Mouse (Mus musculus) heart, adult 2 months (tissue): ENCODE data around the gene Rad9b. TPM values are rescaled to one million over a fixed set of nuclear protein-coding genes. Genes with fewer than 3 reads are reported as not detected.
"Not testable (repeated sequence)": the region's sequence is repeated elsewhere in the genome, so short reads cannot be mapped to it uniquely, and the experiment has no call there.

Experiments used
- DNase-seq, 2 experiments: peaks; one replicate each; pipeline ENCODE4 v3.0.0; 2021
- H3K27ac ChIP-seq: fragments of 200-600 bp; 2 replicates; pipeline ENCODE4 v1.8.1; 2022
- H3K27me3 ChIP-seq: fragments of 200-500 bp; 2 replicates; pipeline ENCODE4 v1.6.1; 2012; ENCODE audit warnings: mild to moderate bottlenecking, low read length, inconsistent platforms, mixed read lengths; ENCODE audit not compliant: control insufficient read depth, insufficient read depth
- H3K36me3 ChIP-seq: fragments of 200-500 bp; 2 replicates; pipeline ENCODE4 v1.6.1; 2012; ENCODE audit warnings: low read length, inconsistent platforms; ENCODE audit not compliant: control insufficient read depth, insufficient read depth
- H3K4me1 ChIP-seq: fragments of 200-500 bp; 2 replicates; pipeline ENCODE4 v1.6.1; 2011; ENCODE audit warnings: low read length; ENCODE audit not compliant: control insufficient read depth, insufficient read depth
- H3K4me3 ChIP-seq: fragments of 200-600 bp; 2 replicates; pipeline ENCODE4 v1.8.1; 2022
- H3K79me2 ChIP-seq: fragments of 200-500 bp; replicated peaks from 2 replicates; pipeline ENCODE4 v1.6.1; 2012; ENCODE audit warnings: mild to moderate bottlenecking, inconsistent platforms, low read length, moderate library complexity, mixed read lengths; ENCODE audit not compliant: control insufficient read depth, insufficient read depth
- H3K9ac ChIP-seq: fragments of 200-500 bp; 2 replicates; pipeline ENCODE4 v1.6.1; 2012; ENCODE audit warnings: low read depth, mild to moderate bottlenecking, control low read depth, inconsistent platforms, low read length, mixed read lengths
- CTCF ChIP-seq: fragments of 200-600 bp; IDR thresholded peaks from 2 replicates; pipeline ENCODE4 v1.8.1; 2022; ENCODE audit warnings: antibody characterized with exemption, mild to moderate bottlenecking, moderate library complexity
- EP300 ChIP-seq: fragments of 200-500 bp; IDR thresholded peaks from 2 replicates; pipeline ENCODE4 v1.6.1; 2011; ENCODE audit warnings: low read depth, low read length, control low read depth; ENCODE audit not compliant: insufficient read depth
- POLR2A ChIP-seq: fragments of 200-500 bp; IDR thresholded peaks from 2 replicates; pipeline ENCODE4 v1.6.1; 2011; ENCODE audit warnings: mild to moderate bottlenecking, low read depth, low read length, control low read depth; ENCODE audit not compliant: insufficient read depth
- WGBS: fragments of 180-500 bp; shearing (Covaris S2); methylation state at CpG from one replicate; pipeline ENCODE4 v1.1.7; 2018; 5-methylcytosine and 5-hydroxymethylcytosine counted together
- intact Hi-C: fragments of 180-260 bp; cut with DNase I; formaldehyde crosslinking; loops from one replicate; pipeline ENCODE4 v1.15.1; 2025
- polyA plus RNA-seq: library from polyadenylated mRNA; depleted of rRNA; stranded (reverse); fragments of >200 nt; gene quantifications from 2 replicates; pipeline ENCODE4 v1.2.3, GENCODE M21; 2012
- total RNA-seq, 2 experiments: library from RNA; stranded (reverse); gene quantifications; 2 replicates each; pipeline ENCODE4 v1.2.3; 2021

Gene Rad9b
- total and polyA plus RNA-seq, 3 experiments = 0.50 to 2.5 (median 0.97) TPM

DNA sequence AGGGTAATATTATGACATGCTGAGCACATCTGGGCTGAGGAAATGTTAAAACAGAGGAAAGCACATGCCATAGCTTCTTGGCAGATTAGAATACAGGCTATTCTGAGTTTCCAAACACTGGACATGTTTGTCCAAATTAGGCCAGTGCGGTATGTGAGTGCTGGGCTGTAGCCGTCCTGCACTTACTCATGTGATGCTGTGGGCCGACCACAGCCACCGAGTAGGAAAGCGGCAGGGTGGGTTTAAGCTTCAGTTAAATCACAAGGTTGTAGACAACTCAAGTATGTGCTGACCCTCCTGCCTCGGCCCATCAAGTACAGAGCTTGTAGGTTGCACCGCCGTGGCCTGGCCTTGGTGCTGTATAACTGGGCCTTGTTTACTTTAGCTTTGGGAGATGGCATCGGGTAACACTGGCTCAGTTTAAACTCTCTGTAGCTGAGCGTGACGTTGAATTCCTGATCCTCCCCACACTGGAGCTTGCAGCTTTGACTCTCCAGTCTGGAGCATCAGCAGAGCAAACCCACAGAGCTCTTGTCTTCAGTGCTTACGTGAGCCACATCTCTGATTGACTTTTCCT lies 33.7 kb downstream of the Rad9b start:
- TF ChIP-seq POLR2A (no peak), CTCF (no peak), EP300 (no peak)
- DNase-seq = no peak
- intact Hi-C loops = no loop called here
- Histone ChIP-seq H3K4me1 (peaks cover 18% of the 10 kb centered on the region), H3K4me3 (no peak overlapping the region), H3K36me3 (peaks cover 5% of the 10 kb centered on the region), H3K27ac (peak overlapping the region; percentile 87), H3K79me2 (no peaks in the 10 kb centered on the region; the same call in 1 of the 2 replicates), H3K27me3 (no peaks in the 10 kb centered on the region), H3K9ac (0 out of 2 replicates have a peak overlapping the region, but pooled peaks have one; percentile 3)
- 48% methylated on average over 12 of the region's 12 CpGs for WGBS

DNA sequence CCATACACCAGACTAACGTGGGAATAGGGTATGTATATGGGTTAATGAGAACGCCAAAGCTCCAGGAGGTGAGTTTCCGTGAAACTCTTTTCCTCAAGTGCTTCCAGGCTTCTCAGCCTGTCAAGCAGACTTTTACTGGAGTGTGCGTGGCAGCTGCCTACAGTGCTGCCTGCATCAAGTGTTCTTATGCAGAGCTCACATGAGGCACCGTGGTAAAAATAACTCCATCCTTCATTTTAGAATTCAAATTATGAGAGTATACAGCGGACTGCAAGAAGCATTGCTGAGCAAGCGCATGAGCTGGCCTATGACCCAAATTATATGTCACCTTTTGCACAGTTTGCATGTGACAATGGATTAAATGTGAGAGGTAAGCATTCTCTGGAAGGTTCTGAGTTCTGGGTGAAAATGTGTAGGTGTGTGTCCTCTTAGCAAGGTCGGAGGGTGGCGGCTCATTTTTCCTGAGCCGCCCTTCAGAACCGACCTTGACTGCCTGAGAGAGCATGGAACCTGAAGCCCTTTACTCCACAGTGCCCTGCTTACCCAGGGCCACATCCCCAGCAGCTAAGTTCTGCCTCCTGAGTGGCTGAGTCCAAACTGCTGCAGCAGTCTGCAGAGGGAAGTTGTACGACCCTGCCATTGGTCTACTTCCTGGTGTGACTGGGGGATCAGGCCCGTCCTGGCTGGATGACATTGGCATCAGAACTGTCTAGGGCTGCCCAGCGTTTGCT lies 34.4 kb downstream of the Rad9b start:
- 61% methylated on average over 14 of the region's 14 CpGs for WGBS
- H3K4me1 ChIP-seq = peaks cover 21% of the 10 kb centered on the region
- intact Hi-C loops = no loop called here
- TF ChIP-seq CTCF (no peak), POLR2A (no peak), EP300 (peak; percentile 33; the same call in 1 of the 2 replicates)
- H3K9ac ChIP-seq = no peak overlapping the region
- H3K27ac ChIP-seq = peak overlapping the region; percentile 87
- H3K27me3 ChIP-seq = no peaks in the 10 kb centered on the region
- H3K36me3 ChIP-seq = peaks cover 5% of the 10 kb centered on the region
- H3K79me2 ChIP-seq = no peaks in the 10 kb centered on the region; the same call in 1 of the 2 replicates
- peak; percentile 41 to 45 for DNase-seq
- H3K4me3 ChIP-seq = no peak overlapping the region

DNA sequence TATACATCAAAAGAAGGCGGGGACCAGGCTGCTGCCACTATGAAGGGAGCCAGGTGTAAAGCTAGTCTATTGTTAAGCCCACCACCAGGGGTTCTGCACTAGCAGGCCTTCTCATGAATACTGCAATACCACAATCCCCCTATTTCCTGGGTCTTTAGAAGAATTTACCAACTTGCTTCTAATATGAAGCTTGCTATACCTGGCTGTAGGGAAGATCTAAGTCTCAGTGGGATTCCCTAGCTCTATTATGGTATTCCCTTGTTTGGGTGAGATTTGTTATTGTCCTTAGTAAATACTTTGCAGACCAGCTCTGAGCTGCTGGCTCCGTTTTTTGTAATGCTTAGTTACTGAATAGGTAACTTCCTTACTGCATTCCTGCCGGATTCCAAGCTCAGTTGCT lies 35.1 kb downstream of the Rad9b start:
- H3K27ac ChIP-seq = peak overlapping the region; percentile 87
- H3K36me3 ChIP-seq, H3K9ac ChIP-seq, DNase-seq, intact Hi-C loops, H3K4me3 ChIP-seq, H3K79me2 ChIP-seq, H3K27me3 ChIP-seq: not testable (repeated sequence)
- 84% methylated on average over 3 of the region's 3 CpGs for WGBS
- H3K4me1 ChIP-seq = peaks cover 22% of the 10 kb centered on the region

DNA sequence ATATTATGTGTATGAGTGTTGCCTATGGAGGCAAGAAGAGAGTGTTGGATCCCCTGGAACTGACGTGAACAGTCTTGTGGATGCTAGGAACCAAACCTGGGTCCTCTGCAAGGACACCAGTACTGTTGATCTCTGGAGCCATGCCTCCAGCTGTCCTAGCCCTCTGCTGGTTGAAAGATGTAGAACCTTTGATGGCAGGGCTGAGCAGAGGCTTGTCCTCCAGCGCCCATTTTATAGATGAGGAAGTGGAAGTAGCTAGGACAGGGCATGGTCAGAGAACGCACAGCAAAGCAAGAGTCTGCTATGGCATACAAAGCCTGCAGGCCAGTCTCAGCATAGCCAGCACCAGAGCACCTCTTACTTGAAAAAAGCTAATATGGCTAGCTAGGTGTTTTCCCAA lies 35.9 kb downstream of the Rad9b start:
- Histone ChIP-seq H3K4me3 (no peak overlapping the region), H3K27ac (peak overlapping the region; percentile 40), H3K9ac (no peak overlapping the region), H3K36me3 (peaks cover 9% of the 10 kb centered on the region), H3K27me3 (no peaks in the 10 kb centered on the region), H3K79me2 (no peaks in the 10 kb centered on the region; the same call in 1 of the 2 replicates), H3K4me1 (peaks cover 22% of the 10 kb centered on the region)
- 72% methylated on average over 3 of the region's 3 CpGs for WGBS
- intact Hi-C loops = no loop called here
- peak in 1 of 2 experiments; percentile 57 for DNase-seq
- TF ChIP-seq POLR2A = no peak
- TF ChIP-seq EP300 = no peak
- peak; percentile 62 for TF ChIP-seq CTCF

DNA sequence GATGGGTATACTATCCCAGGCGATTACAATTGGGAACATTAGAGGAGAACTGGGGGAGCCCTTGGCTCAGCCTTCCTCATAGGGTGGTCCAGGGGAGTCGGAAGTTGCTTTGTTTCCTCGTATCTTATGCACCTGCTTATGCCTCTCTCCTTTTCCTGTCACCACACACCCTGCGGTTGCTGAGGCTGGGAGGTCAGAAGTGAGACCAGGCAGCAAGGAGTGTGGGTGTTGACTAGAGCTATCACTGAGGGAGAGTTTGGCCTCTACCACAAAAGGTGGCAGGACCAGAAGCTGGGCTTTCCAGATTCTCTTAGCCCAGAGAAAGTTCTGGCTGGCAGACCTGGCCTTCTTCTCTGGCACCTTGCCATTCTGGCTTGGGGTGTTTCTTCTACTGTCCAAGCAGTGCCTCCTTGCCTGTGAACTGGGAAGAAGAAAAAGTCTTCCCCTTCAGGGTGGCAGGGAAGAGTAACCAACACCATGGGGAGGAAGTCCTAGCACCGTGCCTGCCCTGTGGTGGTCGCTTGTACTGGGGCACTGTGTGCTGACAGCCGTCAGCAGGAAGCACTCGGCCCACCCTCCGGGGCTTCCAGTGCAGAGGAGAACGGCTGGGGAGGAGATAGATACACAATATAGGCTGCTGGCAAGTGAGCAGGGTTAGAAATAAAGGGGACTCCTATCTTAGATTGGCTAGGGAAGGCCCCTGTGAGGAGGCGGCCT lies 36.5 kb downstream of the Rad9b start:
- H3K4me1 ChIP-seq = peaks cover 24% of the 10 kb centered on the region
- intact Hi-C loops = no loop called here

More for the DNA sequence above, 36.5 kb downstream of the Rad9b start:
- Histone ChIP-seq H3K27ac (peak overlapping the region; percentile 45), H3K9ac (no peak overlapping the region), H3K36me3 (peaks cover 9% of the 10 kb centered on the region), H3K27me3 (no peaks in the 10 kb centered on the region), H3K79me2 (no peaks in the 10 kb centered on the region; the same call in 1 of the 2 replicates), H3K4me3 (no peak overlapping the region)
- TF ChIP-seq CTCF (no peak), POLR2A (no peak), EP300 (no peak)
- peak in 1 of 2 experiments; percentile 47 for DNase-seq
- 50% methylated on average over 11 of the region's 11 CpGs for WGBS
